Mouse (Mus musculus): ENCODE measurements around the gene Ahcy. TPM values are rescaled to one million over a fixed set of nuclear protein-coding genes. Genes with fewer than 3 reads are reported as not detected.
"Not testable (repeated sequence)": the region's sequence is repeated elsewhere in the genome, so short reads cannot be mapped to it uniquely, and the experiment has no call there.

The Ahcy gene
- total RNA-seq (2021) = 10 to 100 TPM; 16.2 to 17.6 TPM
- long read RNA-seq, transcript Ahcy-201 (10 exons, 2,543 nt) = major isoform, 19 of 21 reads
- long read RNA-seq, partial matches to known transcripts = 1 of 21 reads
- long read RNA-seq, other reads (novel, unspliced or antisense) = 1 of 21 reads

DNA sequence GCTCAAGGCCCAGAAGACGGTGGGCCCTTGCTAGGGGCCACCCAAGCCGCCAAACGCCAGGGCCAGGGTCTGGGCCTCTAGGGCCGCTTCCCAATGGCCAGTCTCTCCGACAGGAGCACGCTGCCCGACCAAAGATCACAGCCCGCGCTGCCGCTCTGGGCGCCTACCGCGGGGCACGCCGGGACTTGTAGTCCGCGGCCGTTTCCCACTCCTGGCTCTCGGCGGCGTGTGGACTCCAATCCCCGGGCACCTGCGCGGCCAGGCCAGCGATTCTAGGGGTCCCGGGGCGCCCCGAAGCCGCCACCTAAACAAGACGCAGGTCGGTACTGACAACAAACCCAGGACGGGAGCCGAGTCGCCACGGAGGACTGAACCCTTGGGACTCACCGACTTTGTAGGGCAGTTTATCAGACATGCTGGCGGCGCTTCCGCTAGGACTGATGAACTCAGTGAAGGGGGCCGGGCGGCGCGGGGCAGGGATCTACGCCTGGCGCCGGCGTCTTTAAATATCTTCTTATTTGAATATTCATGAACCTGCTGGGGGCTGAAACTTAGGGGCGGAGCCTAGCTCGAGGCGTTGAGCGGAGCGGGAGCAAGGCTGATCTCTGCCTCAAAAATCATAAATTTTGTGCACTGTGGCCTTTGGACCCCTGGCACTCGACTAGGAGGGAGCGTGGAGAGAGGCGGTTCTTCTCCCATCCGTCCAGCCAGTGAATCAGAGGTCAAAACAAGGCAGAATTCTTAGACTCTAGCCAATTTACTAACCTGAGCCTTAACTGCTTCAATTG, at the start of gene Ahcy:
Gene Ahcy (minus strand): TSS at position 520 of the 788 bp plus-strand sequence.
- peak; percentile 86 to 93 for DNase-seq (ENCODE audit: low spot score in 2 of 2)

- DNase-seq (ENCODE audit: low spot score in 2 of 2) = no peak
Observed at GRCm38 (mm10) chr2:155115216-155115830, 41.0 kb upstream of the Ahcy start.

GRCm38 (mm10) chr2:155107276-155107675, 33.0 kb upstream of the Ahcy start:
- DNase-seq (ENCODE audit: low spot score in 2 of 2) = not testable (repeated sequence)

GRCm38 (mm10) chr2:155103607-155104006, 29.3 kb upstream of the Ahcy start:
- no peak for DNase-seq (ENCODE audit: low spot score in 2 of 2)

GRCm38 (mm10) chr2:155101761-155102181, 27.5 kb upstream of the Ahcy start:
- DNase-seq (ENCODE audit: low spot score in 2 of 2) = no peak

DNA sequence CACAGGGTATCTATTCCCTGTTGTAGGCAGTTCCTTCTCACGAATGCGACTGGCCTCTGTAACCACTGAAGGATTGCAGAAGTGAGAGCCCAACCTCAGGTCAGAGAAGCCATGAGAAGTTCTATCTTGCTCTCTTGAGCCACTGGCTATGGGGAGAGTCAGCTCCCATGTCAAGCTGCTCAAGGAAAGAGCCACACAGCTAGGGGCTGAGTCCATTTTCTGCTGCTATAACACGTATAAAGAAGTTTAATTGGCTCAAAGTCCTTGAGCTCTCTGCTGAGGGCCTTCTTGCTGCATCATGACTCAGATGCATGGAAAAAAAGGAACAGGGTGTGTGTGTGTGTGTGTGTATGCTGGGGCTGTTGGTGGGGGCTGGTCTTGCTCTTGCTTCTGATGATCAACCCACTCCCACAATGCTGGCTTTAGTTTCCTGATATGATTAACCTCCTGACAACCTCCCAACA, 26.5 kb upstream of the Ahcy start:
- DNase-seq (ENCODE audit: low spot score in 2 of 2) = no peak

- no peak for DNase-seq (ENCODE audit: low spot score in 2 of 2)
Observed at GRCm38 (mm10) chr2:155099994-155100795, 25.9 kb upstream of the Ahcy start.

DNA sequence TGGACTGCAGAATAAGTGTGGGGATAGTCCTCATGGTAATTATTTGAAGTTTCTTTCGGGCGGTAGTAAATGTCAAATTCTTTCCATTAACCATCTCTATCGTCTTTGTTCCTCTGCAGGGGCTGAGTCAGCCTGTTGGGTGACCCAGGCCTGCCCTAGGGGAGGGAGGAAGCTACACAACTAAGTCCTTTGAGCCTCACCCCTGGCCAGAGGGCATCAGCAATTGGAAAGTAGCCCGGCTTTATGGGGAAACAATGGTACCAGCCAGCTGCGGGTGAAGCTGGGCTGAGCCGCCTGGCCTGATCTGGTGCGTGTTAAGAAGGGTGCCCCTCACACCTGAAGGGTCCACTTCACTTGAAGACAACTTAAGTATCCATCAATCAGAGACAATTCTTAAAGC, 25.1 kb upstream of the Ahcy start:
- DNase-seq (ENCODE audit: low spot score in 2 of 2) = peak; percentile 10 to 54

- peak in 1 of 2 experiments; percentile 32 for DNase-seq (ENCODE audit: low spot score in 2 of 2)
Observed at GRCm38 (mm10) chr2:155098720-155099380, 24.6 kb upstream of the Ahcy start.

DNA sequence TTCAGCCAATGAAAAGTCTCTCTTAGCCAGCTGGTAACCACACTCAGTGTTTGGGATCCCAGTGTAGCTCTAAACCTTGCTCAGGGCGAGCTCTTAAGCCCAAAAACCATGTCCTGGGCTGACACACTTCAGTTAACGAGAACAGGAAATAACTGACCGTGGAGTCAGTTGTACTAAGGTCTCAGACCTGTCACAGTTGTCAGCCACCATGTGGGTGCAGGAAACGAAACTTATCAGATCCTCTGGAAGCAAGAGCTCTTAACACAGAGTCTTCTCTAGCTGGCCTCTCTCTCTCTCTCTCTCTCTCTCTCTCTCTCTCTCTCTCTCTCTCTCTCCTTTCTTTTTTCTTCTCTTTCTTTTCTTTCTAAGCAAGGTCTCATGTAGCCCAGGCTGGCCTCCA, 19.1 kb upstream of the Ahcy start:
- DNase-seq (ENCODE audit: low spot score in 2 of 2) = no peak

DNA sequence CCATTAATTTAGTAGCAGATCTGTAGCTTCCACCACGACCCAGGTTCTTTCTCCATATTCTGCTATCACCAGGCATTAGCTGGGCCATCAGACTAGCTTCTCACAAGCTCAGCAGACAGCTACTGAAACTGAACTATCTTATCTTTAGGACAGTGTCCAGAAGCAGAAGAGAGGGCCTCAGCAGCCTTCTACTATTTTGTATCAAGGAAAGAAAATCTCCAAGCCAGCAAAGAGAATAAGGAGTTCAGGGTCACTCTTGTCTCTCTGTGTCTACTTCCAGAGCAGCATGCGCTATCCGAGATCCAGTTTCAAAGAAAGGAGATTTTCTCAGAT, 17.4 kb upstream of the Ahcy start:
- no peak for DNase-seq (ENCODE audit: low spot score in 2 of 2)

GRCm38 (mm10) chr2:155090909-155091742, 16.8 kb upstream of the Ahcy start:
- DNase-seq (ENCODE audit: low spot score in 2 of 2) = no peak

GRCm38 (mm10) chr2:155088264-155088663, 14.0 kb upstream of the Ahcy start:
- no peak for DNase-seq (ENCODE audit: low spot score in 2 of 2)

DNA sequence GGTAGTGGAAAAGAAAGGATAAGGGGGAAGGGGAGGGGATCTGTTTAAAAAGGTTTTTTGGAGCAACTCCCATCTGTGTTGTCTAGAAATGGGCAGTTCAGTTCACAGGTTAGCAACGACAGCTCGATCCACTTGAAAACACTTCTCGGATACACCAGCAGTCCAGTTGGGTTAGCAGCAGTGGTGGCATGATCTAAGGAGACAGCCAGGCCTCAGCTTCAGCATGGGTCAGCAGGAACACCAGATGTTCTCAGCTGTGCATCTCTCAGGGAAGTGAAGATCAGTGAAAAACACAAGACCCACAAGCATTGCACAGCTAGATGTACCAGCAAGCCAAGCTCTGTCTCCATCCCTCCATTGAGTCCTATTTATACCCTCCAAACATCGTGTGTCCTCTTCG, 12.0 kb upstream of the Ahcy start:
- DNase-seq (ENCODE audit: low spot score in 2 of 2) = no peak

GRCm38 (mm10) chr2:155084546-155084945, 10.2 kb upstream of the Ahcy start:
- no peak for DNase-seq (ENCODE audit: low spot score in 2 of 2)

GRCm38 (mm10) chr2:155082121-155082803, 8.0 kb upstream of the Ahcy start:
- peak; percentile 8 to 73 for DNase-seq (ENCODE audit: low spot score in 2 of 2)

GRCm38 (mm10) chr2:155081056-155081455, 6.8 kb upstream of the Ahcy start:
- no peak for DNase-seq (ENCODE audit: low spot score in 2 of 2)

GRCm38 (mm10) chr2:155080179-155080530, 5.9 kb upstream of the Ahcy start:
- no peak for DNase-seq (ENCODE audit: low spot score in 2 of 2)

GRCm38 (mm10) chr2:155079500-155080178, 5.3 kb upstream of the Ahcy start:
- DNase-seq (ENCODE audit: low spot score in 2 of 2) = no peak
